Mouse (Mus musculus) embryonic facial prominence, embryonic 14.5 days (tissue): ENCODE results near the gene Hoxa11. TPM values are rescaled to one million over a fixed set of nuclear protein-coding genes. Genes with fewer than 3 reads are reported as not detected.
A peak's percentile ranks its signal among the peaks of the same experiment; 100 is the strongest.

Source experiments
- ATAC-seq: fragments of 200-750 bp; cut with Nextera tagmentation; 2 replicates; pipeline ENCODE4 v1.8.0; 2017; ENCODE audit warnings: low read depth, moderate number of reproducible peaks, moderate TSS enrichment
- DNase-seq: peaks from one replicate; pipeline ENCODE4 v3.0.0-alpha.2; 2015; ENCODE audit warnings: low spot score
- H3K27ac ChIP-seq: fragments of 300-500 bp; sonication (generic); replicated peaks from 2 replicates; pipeline ENCODE4 v1.5.1; 2014; ENCODE audit warnings: low read depth, mild to moderate bottlenecking, low read length, moderate library complexity
- H3K27me3 ChIP-seq: fragments of 300-500 bp; sonication (generic); replicated peaks from 2 replicates; pipeline ENCODE4 v1.6.1; 2014; ENCODE audit warnings: low read length; ENCODE audit not compliant: control insufficient read depth, insufficient read depth
- H3K36me3 ChIP-seq: fragments of 300-500 bp; sonication (generic); 2 replicates; pipeline ENCODE4 v1.6.1; 2014; ENCODE audit warnings: low read length, mixed read lengths; ENCODE audit not compliant: control insufficient read depth, insufficient read depth
- H3K4me1 ChIP-seq: fragments of 300-500 bp; sonication (generic); 2 replicates; pipeline ENCODE4 v1.6.1; 2014; ENCODE audit warnings: antibody characterized with exemption, low read length; ENCODE audit not compliant: control insufficient read depth, insufficient read depth
- H3K4me2 ChIP-seq: fragments of 300-500 bp; sonication (generic); 2 replicates; pipeline ENCODE4 v1.6.1; 2014; ENCODE audit warnings: low read depth, mild to moderate bottlenecking, low read length, moderate library complexity, mixed read lengths
- H3K4me3 ChIP-seq: fragments of 300-500 bp; sonication (generic); 2 replicates; pipeline ENCODE4 v1.5.1; 2014; ENCODE audit warnings: low read depth, mild to moderate bottlenecking, low read length
- H3K9ac ChIP-seq: fragments of 300-500 bp; sonication (generic); 2 replicates; pipeline ENCODE4 v1.6.1; 2014; ENCODE audit warnings: low read depth, mild to moderate bottlenecking, low read length, moderate library complexity, mixed read lengths
- H3K9me3 ChIP-seq: fragments of 300-500 bp; sonication (generic); 2 replicates; pipeline ENCODE4 v1.6.1; 2016; ENCODE audit warnings: low read length; ENCODE audit not compliant: control insufficient read depth
- WGBS: fragments of 180-500 bp; shearing (Covaris S2); extraction: QIAGEN DNeasy Blood & Tissue Kit; methylation state at CpG from one replicate; pipeline ENCODE4 v1.1.7; 2014; 5-methylcytosine and 5-hydroxymethylcytosine counted together
- polyA plus RNA-seq: library from polyadenylated mRNA; unstranded; fragments of >200 nt; fragmentation: Nextera tagmentation; extraction: Ambion mirVana; gene quantifications from 2 replicates; pipeline ENCODE4 v1.2.1, GENCODE M21; 2014

Gene Hoxa11
- polyA plus RNA-seq, 1 experiment from 2014 or later, result not detected

GRCm38 (mm10) chr6:52208868-52209684 lies 36.5 kb downstream of the Hoxa11 start:
- WGBS, result 10% methylated on average over 13 of the region's 18 CpGs
- peaks cover 100% of the 10 kb centered on the region for H3K27me3 ChIP-seq
- H3K4me2 ChIP-seq, result peak overlapping the region; percentile 31; the same call in 1 of the 2 replicates
- no peaks in the 10 kb centered on the region for H3K36me3 ChIP-seq
- ATAC-seq, result no peak
- 0 out of 2 replicates have a peak, but pooled peaks cover under 1% of the 10 kb centered on the region for H3K4me1 ChIP-seq
- no peak overlapping the region for H3K9ac ChIP-seq
- DNase-seq, result no peak
- H3K27ac ChIP-seq, result no peak overlapping the region
- H3K9me3 ChIP-seq, result no peaks in the 10 kb centered on the region
- H3K4me3 ChIP-seq, result peak overlapping the region; percentile 14; the same call in 1 of the 2 replicates

- Histone ChIP-seq H3K9me3 (no peaks in the 10 kb centered on the region), H3K27me3 (peaks cover 100% of the 10 kb centered on the region), H3K4me2 (peak within 1 kb of the TSS; percentile 31; the same call in 1 of the 2 replicates), H3K4me3 (peak within 1 kb of the TSS; percentile 14; the same call in 1 of the 2 replicates), H3K4me1 (0 out of 2 replicates have a peak, but pooled peaks cover 4% of the 10 kb centered on the region), H3K9ac (no peak within 1 kb of the TSS), H3K36me3 (no peaks in the 10 kb centered on the region), H3K27ac (no peak within 1 kb of the TSS)
- 3% methylated on average over 38 of the region's 47 CpGs for WGBS
- no peak for ATAC-seq
- DNase-seq, result no peak
Observed at GRCm38 (mm10) chr6:52208072-52208867, 37.3 kb downstream of the Hoxa11 start, which contains the start of gene Hoxa6. Hoxa6 (minus strand) TSS chr6:52208722.

- DNase-seq (no peak), ATAC-seq (no peak)
- H3K4me2 ChIP-seq, result no peak overlapping the region
- no peak overlapping the region for H3K27ac ChIP-seq
- 0 out of 2 replicates have a peak, but pooled peaks cover 4% of the 10 kb centered on the region for H3K4me1 ChIP-seq
- peaks cover 100% of the 10 kb centered on the region for H3K27me3 ChIP-seq
- no peak overlapping the region for H3K9ac ChIP-seq
- no peak overlapping the region for H3K4me3 ChIP-seq
- H3K9me3 ChIP-seq, result no peaks in the 10 kb centered on the region
- H3K36me3 ChIP-seq, result no peaks in the 10 kb centered on the region
Observed at GRCm38 (mm10) chr6:52207684-52207976, 38.0 kb downstream of the Hoxa11 start.

- WGBS, result 7% methylated on average over 4 of the region's 4 CpGs
- no peak overlapping the region for H3K27ac ChIP-seq
Observed at GRCm38 (mm10) chr6:52206882-52207683, 38.5 kb downstream of the Hoxa11 start.

GRCm38 (mm10) chr6:52205638-52206621 lies 39.7 kb downstream of the Hoxa11 start:
- WGBS, result 2% methylated on average over 54 of the region's 55 CpGs

More at GRCm38 (mm10) chr6:52206882-52207683, 38.5 kb downstream of the Hoxa11 start:
- 0 out of 2 replicates have a peak, but pooled peaks cover 4% of the 10 kb centered on the region for H3K4me1 ChIP-seq
- no peak overlapping the region for H3K4me2 ChIP-seq
- H3K36me3 ChIP-seq, result no peaks in the 10 kb centered on the region
- no peak overlapping the region for H3K4me3 ChIP-seq
- ATAC-seq, result no peak
- H3K9me3 ChIP-seq, result no peaks in the 10 kb centered on the region
- no peak overlapping the region for H3K9ac ChIP-seq
- peaks cover 100% of the 10 kb centered on the region for H3K27me3 ChIP-seq
- no peak for DNase-seq

GRCm38 (mm10) chr6:52205221-52205620 lies 40.4 kb downstream of the Hoxa11 start:
- DNase-seq (no peak), ATAC-seq (no peak)
- Histone ChIP-seq H3K9me3 (no peaks in the 10 kb centered on the region), H3K27me3 (peaks cover 100% of the 10 kb centered on the region), H3K36me3 (no peaks in the 10 kb centered on the region), H3K4me2 (no peak overlapping the region), H3K27ac (no peak overlapping the region), H3K4me1 (0 out of 2 replicates have a peak, but pooled peaks cover 4% of the 10 kb centered on the region), H3K4me3 (no peak overlapping the region), H3K9ac (no peak overlapping the region)
- WGBS, result 6% methylated on average over 14 of the region's 14 CpGs

More at GRCm38 (mm10) chr6:52205638-52206621, 39.7 kb downstream of the Hoxa11 start:
- DNase-seq (no peak), ATAC-seq (no peak)
- H3K9ac ChIP-seq, result no peak overlapping the region
- no peak overlapping the region for H3K27ac ChIP-seq
- H3K9me3 ChIP-seq, result no peaks in the 10 kb centered on the region
- 0 out of 2 replicates have a peak, but pooled peaks cover 4% of the 10 kb centered on the region for H3K4me1 ChIP-seq
- H3K36me3 ChIP-seq, result no peaks in the 10 kb centered on the region
- H3K4me3 ChIP-seq, result no peak overlapping the region
- H3K4me2 ChIP-seq, result no peak overlapping the region; the same call in 1 of the 2 replicates
- H3K27me3 ChIP-seq, result peaks cover 100% of the 10 kb centered on the region

GRCm38 (mm10) chr6:52204050-52204752 lies 41.4 kb downstream of the Hoxa11 start, which contains the start of gene Hoxa5:
Hoxa5 (minus strand) TSS chr6:52204587.
- H3K27me3 ChIP-seq, result peaks cover 100% of the 10 kb centered on the region
- ATAC-seq (no peak), DNase-seq (no peak)
- no peak within 1 kb of the TSS for H3K27ac ChIP-seq
- peak within 1 kb of the TSS; percentile 31; the same call in 1 of the 2 replicates for H3K9ac ChIP-seq
- H3K4me1 ChIP-seq, result 0 out of 2 replicates have a peak, but pooled peaks cover 4% of the 10 kb centered on the region
- under 1% methylated on average over 51 of the region's 65 CpGs for WGBS
- no peaks in the 10 kb centered on the region for H3K9me3 ChIP-seq
- no peaks in the 10 kb centered on the region for H3K36me3 ChIP-seq
- peak within 1 kb of the TSS; percentile 47 for H3K4me2 ChIP-seq
- peak within 1 kb of the TSS; percentile 34 for H3K4me3 ChIP-seq
